Mouse (Mus musculus): ENCODE results near the gene Aff3.

The Aff3 gene

GRCm38 (mm10) chr1:38393516-38393915 lies 271.2 kb downstream of the Aff3 start:
- CTCF ChIA-PET = no interaction called here

GRCm38 (mm10) chr1:38392928-38393327 lies 271.8 kb downstream of the Aff3 start:
- CTCF ChIA-PET = no interaction called here

- CTCF ChIA-PET = no interaction called here
Measured at GRCm38 (mm10) chr1:38390886-38391249, 273.9 kb downstream of the Aff3 start.

GRCm38 (mm10) chr1:38390235-38390885 lies 274.4 kb downstream of the Aff3 start:
- CTCF ChIA-PET = no interaction called here

GRCm38 (mm10) chr1:38389576-38389975 lies 275.2 kb downstream of the Aff3 start:
- CTCF ChIA-PET = no interaction called here

- CTCF ChIA-PET = no interaction called here
Measured at GRCm38 (mm10) chr1:38388466-38388865, 276.3 kb downstream of the Aff3 start.

- CTCF ChIA-PET = no interaction called here
Measured at GRCm38 (mm10) chr1:38387438-38387837, 277.3 kb downstream of the Aff3 start.

- CTCF ChIA-PET = no interaction called here
Measured at GRCm38 (mm10) chr1:38384457-38385121, 280.2 kb downstream of the Aff3 start.

GRCm38 (mm10) chr1:38384010-38384409 lies 280.7 kb downstream of the Aff3 start:
- CTCF ChIA-PET = no interaction called here

- CTCF ChIA-PET = no interaction called here
Measured at GRCm38 (mm10) chr1:38382683-38383082, 282.1 kb downstream of the Aff3 start.

- CTCF ChIA-PET = interaction anchor here (0.8 kb wide), 1 partner anchor 387 kb away, joined by 4 read pairs; no protein-coding TSS in a partner anchor
Measured at GRCm38 (mm10) chr1:38377930-38378329, 286.8 kb downstream of the Aff3 start.

- CTCF ChIA-PET = no interaction called here
Measured at GRCm38 (mm10) chr1:38369166-38369565, 295.6 kb downstream of the Aff3 start.

- CTCF ChIA-PET = no interaction called here
Measured at GRCm38 (mm10) chr1:38368081-38368689, 296.6 kb downstream of the Aff3 start.

GRCm38 (mm10) chr1:38367404-38368080 lies 297.2 kb downstream of the Aff3 start:
- CTCF ChIA-PET = no interaction called here

GRCm38 (mm10) chr1:38363856-38364255 lies 300.9 kb downstream of the Aff3 start:
- CTCF ChIA-PET = interaction anchor here (0.8 kb wide), 1 partner anchor 36 kb away, joined by 3 read pairs; no protein-coding TSS in a partner anchor

- CTCF ChIA-PET = no interaction called here
Measured at GRCm38 (mm10) chr1:38362275-38362674, 302.5 kb downstream of the Aff3 start.

- CTCF ChIA-PET = no interaction called here
Measured at GRCm38 (mm10) chr1:38358797-38359349, 305.9 kb downstream of the Aff3 start.

- CTCF ChIA-PET = no interaction called here
Measured at GRCm38 (mm10) chr1:38357933-38358796, 306.6 kb downstream of the Aff3 start.

- CTCF ChIA-PET = no interaction called here
Measured at GRCm38 (mm10) chr1:38354585-38354984, 310.2 kb downstream of the Aff3 start.

GRCm38 (mm10) chr1:38347346-38347745 lies 317.4 kb downstream of the Aff3 start:
- CTCF ChIA-PET = no interaction called here

GRCm38 (mm10) chr1:38334206-38334605 lies 330.5 kb downstream of the Aff3 start:
- CTCF ChIA-PET = no interaction called here

- CTCF ChIA-PET = no interaction called here
Measured at GRCm38 (mm10) chr1:38332919-38333318, 331.8 kb downstream of the Aff3 start.

Measured in spleen, embryonic (tissue).